Mouse (Mus musculus) embryonic facial prominence, embryonic 13.5 days (tissue): ENCODE results near the gene Nid2. TPM values are rescaled to one million over a fixed set of nuclear protein-coding genes. Genes with fewer than 3 reads are reported as not detected.

Experiments used
- ATAC-seq: fragments of 200-750 bp; cut with Nextera tagmentation; 2 replicates; pipeline ENCODE4 v1.8.0; 2017; ENCODE audit warnings: low read depth; ENCODE audit not compliant: insufficient number of reproducible peaks, insufficient read depth, low FRiP score, low TSS enrichment
- H3K27ac ChIP-seq: fragments of 300-500 bp; sonication (generic); 2 replicates; pipeline ENCODE4 v1.5.1; 2015; ENCODE audit warnings: moderate library complexity, mild to moderate bottlenecking, inconsistent platforms
- H3K27me3 ChIP-seq: fragments of 300-500 bp; sonication (generic); 2 replicates; pipeline ENCODE4 v1.6.1; 2015; ENCODE audit warnings: mild to moderate bottlenecking, inconsistent platforms
- H3K36me3 ChIP-seq: fragments of 300-500 bp; sonication (generic); 2 replicates; pipeline ENCODE4 v1.6.1; 2015; ENCODE audit warnings: mild to moderate bottlenecking, inconsistent platforms
- H3K4me1 ChIP-seq: fragments of 300-500 bp; sonication (generic); 2 replicates; pipeline ENCODE4 v1.6.1; 2015; ENCODE audit warnings: inconsistent platforms
- H3K4me2 ChIP-seq: fragments of 300-500 bp; sonication (generic); 2 replicates; pipeline ENCODE4 v1.6.1; 2015; ENCODE audit warnings: moderate library complexity, mild to moderate bottlenecking, inconsistent platforms
- H3K4me3 ChIP-seq: fragments of 300-500 bp; sonication (generic); 2 replicates; pipeline ENCODE4 v1.5.1; 2015; ENCODE audit warnings: mild to moderate bottlenecking, inconsistent platforms
- H3K9ac ChIP-seq: fragments of 300-500 bp; sonication (generic); 2 replicates; pipeline ENCODE4 v1.6.1; 2015; ENCODE audit warnings: mild to moderate bottlenecking, inconsistent platforms
- H3K9me3 ChIP-seq: fragments of 300-500 bp; sonication (generic); 2 replicates; pipeline ENCODE4 v1.6.1; 2016; ENCODE audit warnings: inconsistent platforms
- WGBS: fragments of 180-500 bp; shearing (Covaris S2); methylation state at CpG from one replicate; pipeline ENCODE4 v1.1.7; 2015; ENCODE audit warnings: mixed read lengths; 5-methylcytosine and 5-hydroxymethylcytosine counted together
- polyA plus RNA-seq: library from polyadenylated mRNA; unstranded; fragments of >200 nt; fragmentation: Nextera tagmentation; extraction: Ambion mirVana; gene quantifications from 2 replicates; pipeline ENCODE4 v1.2.1, GENCODE M21; 2015

The Nid2 gene
- polyA plus RNA-seq, 1 experiment from 2014 or later: 56.4 TPM

GRCm38 (mm10) chr14:19746731-19747130, 4.3 kb upstream of the Nid2 start:
- Histone ChIP-seq H3K4me1 (peaks cover 13% of the 10 kb centered on the region), H3K36me3 (no peaks in the 10 kb centered on the region), H3K4me3 (no peak overlapping the region), H3K27me3 (no peaks in the 10 kb centered on the region), H3K4me2 (no peak overlapping the region), H3K9me3 (no peaks in the 10 kb centered on the region), H3K9ac (no peak overlapping the region), H3K27ac (no peak overlapping the region)
- WGBS: 82% methylated on average over 2 of the region's 2 CpGs
- ATAC-seq: no peak

DNA sequence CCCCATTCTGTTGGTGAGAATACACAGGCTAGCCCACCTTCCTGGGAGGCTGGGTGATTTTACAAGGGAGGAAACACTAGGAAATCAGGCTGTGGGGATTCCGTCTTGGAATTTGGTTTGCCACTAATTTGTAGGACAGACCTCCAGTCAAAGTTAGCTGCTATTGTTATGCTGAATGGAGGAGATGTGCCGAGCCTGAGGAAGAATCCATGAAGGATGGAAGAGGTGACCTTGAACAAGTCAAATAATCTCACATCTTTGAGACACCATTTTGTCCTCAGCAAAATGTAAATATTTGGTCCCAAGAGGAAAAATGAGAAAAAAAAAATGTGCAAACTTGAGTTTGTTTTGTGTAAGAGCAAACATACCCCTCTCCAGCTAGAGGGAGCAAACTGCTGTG, 1.3 kb upstream of the Nid2 start:
- Histone ChIP-seq H3K4me1 (peaks cover 21% of the 10 kb centered on the region), H3K9me3 (no peaks in the 10 kb centered on the region), H3K9ac (no peak overlapping the region), H3K36me3 (no peaks in the 10 kb centered on the region), H3K27ac (no peak overlapping the region), H3K4me3 (no peak overlapping the region), H3K4me2 (no peak overlapping the region), H3K27me3 (peaks cover 6% of the 10 kb centered on the region)
- 49% methylated on average over 2 of the region's 2 CpGs for WGBS
- no peak for ATAC-seq

DNA sequence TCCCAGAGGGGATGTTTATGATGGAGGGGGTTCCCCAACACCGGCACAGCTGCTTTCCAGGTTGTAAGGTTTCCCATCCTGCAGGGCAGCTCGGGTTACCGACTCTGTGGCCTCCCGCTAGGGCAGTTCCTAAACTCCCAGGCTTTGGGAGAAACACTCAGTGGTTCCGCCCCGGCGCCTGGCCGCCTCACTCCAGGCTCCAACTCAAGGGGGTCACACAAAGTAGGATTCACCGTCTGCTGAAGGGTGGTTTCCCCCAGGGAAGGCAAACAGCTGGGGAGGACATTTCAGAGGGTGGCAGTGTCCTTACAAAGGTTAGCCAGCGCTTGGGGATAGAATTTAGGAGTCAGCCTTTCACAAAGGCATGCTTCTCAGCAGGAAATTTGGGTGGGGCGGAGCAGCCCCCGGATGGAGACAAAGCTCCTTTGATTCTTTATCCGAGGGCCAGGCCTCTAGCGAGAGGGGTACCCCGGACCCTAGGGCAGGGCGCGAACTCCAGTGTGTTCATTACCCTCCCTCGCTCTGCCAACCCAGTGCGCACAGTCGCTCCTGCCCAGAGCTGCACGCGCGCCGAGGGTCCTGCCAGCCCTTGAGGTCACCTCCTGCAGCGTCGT, 547 bp upstream of the Nid2 start:
- no peaks in the 10 kb centered on the region for H3K36me3 ChIP-seq
- H3K4me3 ChIP-seq: peak overlapping the region; percentile 61
- peaks cover 21% of the 10 kb centered on the region for H3K4me1 ChIP-seq
- H3K4me2 ChIP-seq: peak overlapping the region; percentile 79
- H3K27me3 ChIP-seq: peaks cover 6% of the 10 kb centered on the region
- H3K27ac ChIP-seq: peak overlapping the region; percentile 95
- under 1% methylated on average over 26 of the region's 26 CpGs for WGBS
- peak; percentile 77 for ATAC-seq
- no peaks in the 10 kb centered on the region for H3K9me3 ChIP-seq
- H3K9ac ChIP-seq: peak overlapping the region; percentile 76

DNA sequence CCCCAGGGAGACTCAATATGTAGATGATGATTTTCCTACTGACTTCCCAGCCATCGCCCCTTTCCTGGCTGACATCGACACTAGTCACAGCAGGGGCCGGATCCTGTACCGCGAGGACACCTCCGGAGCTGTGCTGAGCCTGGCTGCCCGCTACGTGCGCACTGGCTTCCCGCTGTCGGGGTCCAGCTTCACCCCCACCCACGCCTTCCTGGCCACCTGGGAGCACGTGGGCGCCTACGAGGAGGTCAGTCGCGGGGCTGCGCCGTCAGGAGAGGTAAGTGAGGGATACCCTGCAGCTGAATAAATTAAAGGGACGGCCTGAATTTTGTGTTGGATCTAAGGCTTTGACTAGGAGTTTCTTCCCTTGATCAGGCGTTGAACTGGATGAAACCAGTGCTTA, 1.2 kb downstream of the Nid2 start:
- Histone ChIP-seq H3K27me3 (peaks cover 6% of the 10 kb centered on the region), H3K27ac (no peak overlapping the region), H3K36me3 (0 out of 2 replicates have a peak, but pooled peaks cover 7% of the 10 kb centered on the region), H3K9ac (peak overlapping the region; percentile 76), H3K9me3 (no peaks in the 10 kb centered on the region), H3K4me3 (peak overlapping the region; percentile 61), H3K4me1 (peaks cover 21% of the 10 kb centered on the region), H3K4me2 (peak overlapping the region; percentile 79)
- ATAC-seq: 0 out of 2 replicates have a peak, but pooled peaks have one; percentile 21
- WGBS: 2% methylated on average over 21 of the region's 21 CpGs

- 86% methylated on average over 10 of the region's 10 CpGs for WGBS
Measured at GRCm38 (mm10) chr14:19759277-19760193, 8.5 kb downstream of the Nid2 start.

DNA sequence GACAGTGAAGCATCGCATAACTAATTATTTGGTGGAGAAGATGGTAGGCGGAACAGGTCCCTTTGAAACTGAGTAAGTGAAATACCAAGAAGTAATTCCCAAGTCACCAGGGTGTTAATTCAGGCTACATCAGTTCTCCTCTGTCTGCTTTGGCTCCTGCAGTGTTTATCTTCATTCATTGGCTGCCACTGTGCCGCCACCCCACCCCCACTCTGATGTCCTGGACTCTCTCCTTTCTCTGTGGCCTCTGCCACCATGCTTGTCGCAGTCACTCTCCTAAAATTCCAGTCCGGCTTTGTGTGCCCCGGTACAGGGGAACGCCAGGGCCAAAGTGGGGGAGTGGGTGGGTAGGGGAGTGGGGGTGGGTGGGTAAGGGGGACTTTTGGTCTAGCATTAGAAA, 9.7 kb downstream of the Nid2 start:
- no peak overlapping the region for H3K4me2 ChIP-seq
- no peak for ATAC-seq
- 36% methylated on average over 7 of the region's 7 CpGs for whole genome bisulfite sequencing
- H3K27ac ChIP-seq: no peak overlapping the region
- H3K36me3 ChIP-seq: peaks cover 26% of the 10 kb centered on the region; the same call in 1 of the 2 replicates
- no peak overlapping the region for H3K9ac ChIP-seq
- no peaks in the 10 kb centered on the region for H3K9me3 ChIP-seq
- H3K4me3 ChIP-seq: no peak overlapping the region
- H3K27me3 ChIP-seq: no peaks in the 10 kb centered on the region
- H3K4me1 ChIP-seq: peaks cover 5% of the 10 kb centered on the region; the same call in 1 of the 2 replicates

More at GRCm38 (mm10) chr14:19759277-19760193, 8.5 kb downstream of the Nid2 start:
- Histone ChIP-seq H3K36me3 (peaks cover 15% of the 10 kb centered on the region; the same call in 1 of the 2 replicates), H3K4me3 (no peak overlapping the region), H3K9me3 (no peaks in the 10 kb centered on the region), H3K9ac (no peak overlapping the region), H3K4me2 (no peak overlapping the region), H3K27ac (no peak overlapping the region), H3K4me1 (peaks cover 4% of the 10 kb centered on the region; the same call in 1 of the 2 replicates), H3K27me3 (no peaks in the 10 kb centered on the region)
- no peak for ATAC-seq

- H3K9me3 ChIP-seq: no peaks in the 10 kb centered on the region
- H3K27me3 ChIP-seq: no peaks in the 10 kb centered on the region
- peaks cover 21% of the 10 kb centered on the region; the same call in 1 of the 2 replicates for H3K36me3 ChIP-seq
- no peak overlapping the region for H3K4me3 ChIP-seq
- no peak overlapping the region for H3K4me2 ChIP-seq
- no peak for ATAC-seq
- peaks cover 17% of the 10 kb centered on the region for H3K4me1 ChIP-seq
- H3K27ac ChIP-seq: no peak overlapping the region
- 57% methylated on average over 4 of the region's 4 CpGs for WGBS
- H3K9ac ChIP-seq: no peak overlapping the region
Measured at GRCm38 (mm10) chr14:19762014-19762413, 10.9 kb downstream of the Nid2 start.

DNA sequence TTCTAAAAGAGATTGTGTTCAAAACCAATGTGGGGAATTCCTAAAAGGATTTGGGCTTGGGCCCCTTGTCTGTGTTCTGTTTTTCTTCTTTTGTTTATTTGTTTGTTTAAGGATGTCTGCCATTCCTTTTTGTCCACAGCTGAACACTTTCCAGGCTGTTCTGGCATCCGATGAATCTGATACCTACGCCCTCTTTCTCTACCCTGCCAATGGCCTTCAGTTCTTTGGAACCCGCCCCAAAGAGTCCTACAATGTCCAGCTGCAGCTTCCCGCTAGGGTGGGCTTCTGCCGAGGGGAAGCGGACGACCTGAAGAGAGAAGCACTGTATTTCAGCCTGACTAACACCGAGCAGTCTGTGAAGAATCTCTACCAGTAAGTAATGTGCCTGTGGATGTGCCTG, 12.5 kb downstream of the Nid2 start:
- Histone ChIP-seq H3K4me3 (no peak overlapping the region), H3K36me3 (peaks cover 18% of the 10 kb centered on the region), H3K4me2 (no peak overlapping the region), H3K9me3 (no peaks in the 10 kb centered on the region), H3K9ac (0 out of 2 replicates have a peak overlapping the region, but pooled peaks have one; percentile 27), H3K27me3 (no peaks in the 10 kb centered on the region), H3K27ac (peak overlapping the region; percentile 5; the same call in 1 of the 2 replicates), H3K4me1 (peaks cover 20% of the 10 kb centered on the region)
- no peak for ATAC-seq
- WGBS: 37% methylated on average over 8 of the region's 8 CpGs

DNA sequence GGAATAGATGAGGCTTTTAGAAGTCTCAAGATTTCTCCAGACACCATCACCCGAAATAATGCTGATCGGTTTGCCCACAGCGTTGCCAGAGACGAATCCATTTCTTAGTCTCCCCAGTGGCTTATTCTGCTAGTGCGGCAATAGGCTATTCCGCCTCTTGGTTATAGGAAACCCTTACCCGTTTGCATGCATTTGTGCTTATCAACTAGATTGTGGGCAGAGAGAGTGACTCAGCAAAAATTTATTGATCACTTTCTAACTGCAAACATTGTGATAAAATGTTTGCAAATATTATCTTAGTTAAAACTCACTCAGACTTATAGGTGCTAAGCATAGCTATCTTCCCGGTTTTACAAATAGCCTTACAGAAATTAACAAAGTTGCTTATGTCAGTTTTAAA, 13.3 kb downstream of the Nid2 start:
- WGBS: 74% methylated on average over 8 of the region's 8 CpGs
- Histone ChIP-seq H3K4me1 (peaks cover 20% of the 10 kb centered on the region), H3K9ac (no peak overlapping the region), H3K9me3 (no peaks in the 10 kb centered on the region), H3K27ac (no peak overlapping the region), H3K36me3 (peaks cover 20% of the 10 kb centered on the region), H3K4me3 (no peak overlapping the region), H3K27me3 (no peaks in the 10 kb centered on the region), H3K4me2 (no peak overlapping the region)
- no peak for ATAC-seq

GRCm38 (mm10) chr14:19765539-19766379, 14.7 kb downstream of the Nid2 start:
- Histone ChIP-seq H3K9me3 (no peaks in the 10 kb centered on the region), H3K4me3 (no peak overlapping the region), H3K9ac (no peak overlapping the region), H3K4me1 (peaks cover 25% of the 10 kb centered on the region), H3K36me3 (peaks cover 20% of the 10 kb centered on the region), H3K27me3 (no peaks in the 10 kb centered on the region), H3K27ac (no peak overlapping the region), H3K4me2 (no peak overlapping the region)
- ATAC-seq: no peak
- WGBS: 69% methylated on average over 9 of the region's 9 CpGs

GRCm38 (mm10) chr14:19766380-19766649, 15.2 kb downstream of the Nid2 start:
- Histone ChIP-seq H3K9me3 (no peaks in the 10 kb centered on the region), H3K4me1 (peaks cover 25% of the 10 kb centered on the region), H3K36me3 (peaks cover 20% of the 10 kb centered on the region), H3K27ac (no peak overlapping the region), H3K9ac (no peak overlapping the region), H3K4me3 (no peak overlapping the region), H3K4me2 (no peak overlapping the region), H3K27me3 (no peaks in the 10 kb centered on the region)
- 15% methylated on average over 1 of the region's 1 CpGs for WGBS
- no peak for ATAC-seq
